Mouse (Mus musculus): Measurements from ENCODE around the gene 1700013F07Rik.
"Not testable (repeated sequence)": the region's sequence is repeated elsewhere in the genome, so short reads cannot be mapped to it uniquely, and the experiment has no call there.

1700013F07Rik gene

GRCm38 (mm10) chr3:108533951-108534350 lies at the start of gene 1700013F07Rik:
Gene 1700013F07Rik, plus strand, starts transcription at chr3:108534150.
- no peak for DNase-seq (ENCODE audit: low spot score in 2 of 2)

GRCm38 (mm10) chr3:108484749-108485148 lies 49.2 kb upstream of the 1700013F07Rik start:
- DNase-seq (ENCODE audit: low spot score in 2 of 2): no peak

- DNase-seq (ENCODE audit: low spot score in 2 of 2): no peak
These were observed 44.0 kb upstream of the 1700013F07Rik start for GRCm38 (mm10) chr3:108489968-108490367.

- DNase-seq (ENCODE audit: low spot score in 2 of 2): no peak
These were observed 39.0 kb upstream of the 1700013F07Rik start for GRCm38 (mm10) chr3:108494861-108495474.

GRCm38 (mm10) chr3:108495486-108495885 lies 38.5 kb upstream of the 1700013F07Rik start:
- DNase-seq (ENCODE audit: low spot score in 2 of 2): no peak

GRCm38 (mm10) chr3:108497602-108498001 lies 36.3 kb upstream of the 1700013F07Rik start:
- DNase-seq (ENCODE audit: low spot score in 2 of 2): no peak

- DNase-seq (ENCODE audit: low spot score in 2 of 2): no peak
These were observed 34.1 kb upstream of the 1700013F07Rik start for GRCm38 (mm10) chr3:108499826-108500225.

- not testable (repeated sequence) for DNase-seq (ENCODE audit: low spot score in 2 of 2)
These were observed 32.5 kb upstream of the 1700013F07Rik start for GRCm38 (mm10) chr3:108501411-108501810.

GRCm38 (mm10) chr3:108503908-108504307 lies 30.0 kb upstream of the 1700013F07Rik start:
- no peak for DNase-seq (ENCODE audit: low spot score in 2 of 2)

- peak in 1 of 2 experiments; percentile 19 for DNase-seq (ENCODE audit: low spot score in 2 of 2)
These were observed 25.0 kb upstream of the 1700013F07Rik start for GRCm38 (mm10) chr3:108508745-108509474.

- DNase-seq (ENCODE audit: low spot score in 2 of 2): no peak
These were observed 23.8 kb upstream of the 1700013F07Rik start for GRCm38 (mm10) chr3:108510156-108510555.

GRCm38 (mm10) chr3:108510716-108511483 lies 23.1 kb upstream of the 1700013F07Rik start:
- DNase-seq (ENCODE audit: low spot score in 2 of 2): no peak

GRCm38 (mm10) chr3:108513465-108513864 lies 20.5 kb upstream of the 1700013F07Rik start:
- no peak for DNase-seq (ENCODE audit: low spot score in 2 of 2)

GRCm38 (mm10) chr3:108518276-108518675 lies 15.7 kb upstream of the 1700013F07Rik start:
- DNase-seq (ENCODE audit: low spot score in 2 of 2): no peak

- DNase-seq (ENCODE audit: low spot score in 2 of 2): no peak
These were observed 10.5 kb upstream of the 1700013F07Rik start for GRCm38 (mm10) chr3:108523415-108523814.

- DNase-seq (ENCODE audit: low spot score in 2 of 2): no peak
These were observed 5.5 kb upstream of the 1700013F07Rik start for GRCm38 (mm10) chr3:108528489-108528888.

- no peak for DNase-seq (ENCODE audit: low spot score in 2 of 2)
These were observed 650 bp upstream of the 1700013F07Rik start for GRCm38 (mm10) chr3:108533114-108533885.

GRCm38 (mm10) chr3:108535896-108536516 lies 2.1 kb downstream of the 1700013F07Rik start:
- DNase-seq (ENCODE audit: low spot score in 2 of 2): no peak

GRCm38 (mm10) chr3:108536517-108537260 lies 2.7 kb downstream of the 1700013F07Rik start, which contains the start of gene 5330417C22Rik:
Gene 5330417C22Rik, minus strand, starts transcription at chr3:108536536.
- DNase-seq (ENCODE audit: low spot score in 2 of 2): peak in 1 of 2 experiments; percentile 8

GRCm38 (mm10) chr3:108537303-108537702 lies 3.4 kb downstream of the 1700013F07Rik start:
- DNase-seq (ENCODE audit: low spot score in 2 of 2): peak; percentile 48 to 70

Measured in spleen, postnatal 14 days (tissue).